Mouse (Mus musculus): ENCODE data around the gene Capn8. TPM values are rescaled to one million over a fixed set of nuclear protein-coding genes. Genes with fewer than 3 reads are reported as not detected.

The Capn8 gene
- polyA plus RNA-seq, 1 experiment from 2014 or later = 1.1 TPM

GRCm38 (mm10) chr1:182664841-182665240 is 100.0 kb downstream of the Capn8 start:
- no peak for ATAC-seq (ENCODE audit: insufficient number of reproducible peaks, insufficient read depth, low FRiP score, low read depth)
- no peaks in the 10 kb centered on the region for H3K9me3 ChIP-seq (ENCODE audit: control insufficient read depth, low read depth, low read length)
- WGBS = 30% methylated on average over 4 of the region's 4 CpGs

DNA sequence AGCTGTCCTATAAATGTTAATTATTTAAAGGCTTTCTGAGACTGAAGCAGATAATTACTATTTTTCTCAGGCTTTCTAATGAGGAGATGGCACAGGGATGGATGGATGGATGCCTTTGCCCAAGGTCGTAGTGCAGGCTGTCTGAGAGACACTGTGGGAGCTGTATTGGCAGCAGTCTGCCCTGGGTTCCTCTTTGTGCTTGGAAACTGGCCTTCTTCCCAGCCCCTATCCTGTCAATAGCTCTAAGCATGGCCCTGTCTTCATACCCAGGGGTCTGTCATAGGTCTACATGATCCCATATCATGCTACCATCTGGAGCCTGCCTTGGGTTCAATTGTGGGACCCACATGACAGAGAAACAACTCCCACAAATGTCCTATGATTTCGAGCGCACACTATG is 102.5 kb downstream of the Capn8 start:
- 94% methylated on average over 3 of the region's 3 CpGs for WGBS
- Histone ChIP-seq H3K4me3 (ENCODE audit: low read depth, low read length) (no peak overlapping the region), H3K36me3 (ENCODE audit: control insufficient read depth, insufficient read depth, low read length) (no peaks in the 10 kb centered on the region), H3K27ac (ENCODE audit: low read length) (no peak overlapping the region), H3K9ac (replicated peaks; ENCODE audit: low read depth, low read length) (no peak overlapping the region), H3K4me1 (ENCODE audit: control insufficient read depth, insufficient read depth, low read length) (peaks cover 17% of the 10 kb centered on the region; the same call in 1 of the 2 replicates), H3K9me3 (ENCODE audit: control insufficient read depth, low read depth, low read length) (no peaks in the 10 kb centered on the region), H3K27me3 (ENCODE audit: control insufficient read depth, insufficient read depth, low read length) (no peaks in the 10 kb centered on the region), H3K4me2 (replicated peaks; ENCODE audit: low read depth, low read length) (no peak overlapping the region)
- no peak for ATAC-seq (ENCODE audit: insufficient number of reproducible peaks, insufficient read depth, low FRiP score, low read depth)

More at GRCm38 (mm10) chr1:182664841-182665240, 100.0 kb downstream of the Capn8 start:
- H3K9ac ChIP-seq (replicated peaks; ENCODE audit: low read depth, low read length) = no peak overlapping the region
- H3K4me3 ChIP-seq (ENCODE audit: low read depth, low read length) = no peak overlapping the region
- H3K4me1 ChIP-seq (ENCODE audit: control insufficient read depth, insufficient read depth, low read length) = peaks cover 6% of the 10 kb centered on the region; the same call in 1 of the 2 replicates
- no peaks in the 10 kb centered on the region for H3K27me3 ChIP-seq (ENCODE audit: control insufficient read depth, insufficient read depth, low read length)
- H3K4me2 ChIP-seq (replicated peaks; ENCODE audit: low read depth, low read length) = no peak overlapping the region
- no peak overlapping the region for H3K27ac ChIP-seq (ENCODE audit: low read length)
- no peaks in the 10 kb centered on the region for H3K36me3 ChIP-seq (ENCODE audit: control insufficient read depth, insufficient read depth, low read length)

GRCm38 (mm10) chr1:182669741-182670140 is 104.9 kb downstream of the Capn8 start:
- no peak overlapping the region for H3K4me3 ChIP-seq (ENCODE audit: low read depth, low read length)
- no peaks in the 10 kb centered on the region for H3K9me3 ChIP-seq (ENCODE audit: control insufficient read depth, low read depth, low read length)
- no peaks in the 10 kb centered on the region for H3K36me3 ChIP-seq (ENCODE audit: control insufficient read depth, insufficient read depth, low read length)
- no peak for ATAC-seq (ENCODE audit: insufficient number of reproducible peaks, insufficient read depth, low FRiP score, low read depth)
- H3K27ac ChIP-seq (ENCODE audit: low read length) = no peak overlapping the region
- WGBS = 70% methylated on average over 11 of the region's 11 CpGs
- H3K4me2 ChIP-seq (replicated peaks; ENCODE audit: low read depth, low read length) = no peak overlapping the region
- no peak overlapping the region for H3K9ac ChIP-seq (replicated peaks; ENCODE audit: low read depth, low read length)
- H3K4me1 ChIP-seq (ENCODE audit: control insufficient read depth, insufficient read depth, low read length) = peaks cover 14% of the 10 kb centered on the region; the same call in 1 of the 2 replicates
- no peaks in the 10 kb centered on the region for H3K27me3 ChIP-seq (ENCODE audit: control insufficient read depth, insufficient read depth, low read length)

- peak overlapping the region; percentile 44 for H3K27ac ChIP-seq (ENCODE audit: low read length)
- peaks cover 14% of the 10 kb centered on the region; the same call in 1 of the 2 replicates for H3K4me1 ChIP-seq (ENCODE audit: control insufficient read depth, insufficient read depth, low read length)
- WGBS = 41% methylated on average over 11 of the region's 11 CpGs
- no peak for ATAC-seq (ENCODE audit: insufficient number of reproducible peaks, insufficient read depth, low FRiP score, low read depth)
- no peaks in the 10 kb centered on the region for H3K27me3 ChIP-seq (ENCODE audit: control insufficient read depth, insufficient read depth, low read length)
- H3K9ac ChIP-seq (replicated peaks; ENCODE audit: low read depth, low read length) = no peak overlapping the region
- no peaks in the 10 kb centered on the region for H3K36me3 ChIP-seq (ENCODE audit: control insufficient read depth, insufficient read depth, low read length)
- no peaks in the 10 kb centered on the region for H3K9me3 ChIP-seq (ENCODE audit: control insufficient read depth, low read depth, low read length)
- H3K4me2 ChIP-seq (replicated peaks; ENCODE audit: low read depth, low read length) = 0 out of 2 replicates have a peak overlapping the region, but pooled peaks have one; percentile 4
- no peak overlapping the region for H3K4me3 ChIP-seq (ENCODE audit: low read depth, low read length)
Measured at GRCm38 (mm10) chr1:182670563-182671342, 105.9 kb downstream of the Capn8 start.

DNA sequence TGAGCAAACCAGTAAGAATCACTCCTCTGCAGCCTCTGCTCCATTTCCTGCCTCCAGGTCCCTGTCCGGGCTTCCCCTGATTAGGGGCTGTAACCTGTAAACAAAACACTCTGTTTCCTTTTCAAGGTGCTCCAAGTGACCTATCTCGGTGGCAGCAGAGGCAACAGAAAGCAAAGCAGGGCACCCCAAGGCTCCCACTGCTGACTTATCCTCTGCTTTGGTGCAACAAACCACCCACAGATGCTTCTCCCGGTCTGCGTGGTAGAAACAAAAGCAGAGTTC is 106.5 kb downstream of the Capn8 start:
- H3K27ac ChIP-seq (ENCODE audit: low read length) = peak overlapping the region; percentile 44
- no peak for ATAC-seq (ENCODE audit: insufficient number of reproducible peaks, insufficient read depth, low FRiP score, low read depth)
- peaks cover 14% of the 10 kb centered on the region; the same call in 1 of the 2 replicates for H3K4me1 ChIP-seq (ENCODE audit: control insufficient read depth, insufficient read depth, low read length)
- no peak overlapping the region for H3K4me2 ChIP-seq (replicated peaks; ENCODE audit: low read depth, low read length)
- no peak overlapping the region for H3K4me3 ChIP-seq (ENCODE audit: low read depth, low read length)
- H3K36me3 ChIP-seq (ENCODE audit: control insufficient read depth, insufficient read depth, low read length) = no peaks in the 10 kb centered on the region
- WGBS = 45% methylated on average over 4 of the region's 4 CpGs
- H3K27me3 ChIP-seq (ENCODE audit: control insufficient read depth, insufficient read depth, low read length) = no peaks in the 10 kb centered on the region
- H3K9ac ChIP-seq (replicated peaks; ENCODE audit: low read depth, low read length) = no peak overlapping the region
- no peaks in the 10 kb centered on the region for H3K9me3 ChIP-seq (ENCODE audit: control insufficient read depth, low read depth, low read length)

DNA sequence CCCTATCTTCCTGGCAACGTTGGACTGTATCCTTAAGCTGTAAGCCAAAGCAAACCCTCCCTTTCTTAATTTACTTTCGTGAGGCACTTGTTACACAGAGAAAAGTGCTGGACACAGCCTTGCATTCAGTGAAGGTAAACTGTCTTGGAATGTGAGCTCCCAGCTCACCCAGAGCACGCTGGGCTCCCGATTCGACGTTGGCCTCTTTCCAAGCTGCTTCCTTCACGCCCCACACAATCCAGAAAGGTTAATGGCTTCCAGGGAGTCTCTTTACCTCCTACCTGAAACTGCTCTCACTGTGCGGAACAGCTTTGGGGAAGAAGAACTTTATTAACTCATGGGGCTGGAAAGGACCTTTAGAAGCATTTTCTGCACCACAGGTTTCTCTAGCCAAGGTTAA is 110.5 kb downstream of the Capn8 start:
- no peaks in the 10 kb centered on the region for H3K9me3 ChIP-seq (ENCODE audit: control insufficient read depth, low read depth, low read length)
- H3K27ac ChIP-seq (ENCODE audit: low read length) = no peak overlapping the region
- H3K4me2 ChIP-seq (replicated peaks; ENCODE audit: low read depth, low read length) = no peak overlapping the region
- no peak for ATAC-seq (ENCODE audit: insufficient number of reproducible peaks, insufficient read depth, low FRiP score, low read depth)
- 34% methylated on average over 8 of the region's 8 CpGs for WGBS
- no peaks in the 10 kb centered on the region for H3K36me3 ChIP-seq (ENCODE audit: control insufficient read depth, insufficient read depth, low read length)
- no peak overlapping the region for H3K4me3 ChIP-seq (ENCODE audit: low read depth, low read length)
- no peaks in the 10 kb centered on the region for H3K27me3 ChIP-seq (ENCODE audit: control insufficient read depth, insufficient read depth, low read length)
- H3K9ac ChIP-seq (replicated peaks; ENCODE audit: low read depth, low read length) = no peak overlapping the region
- H3K4me1 ChIP-seq (ENCODE audit: control insufficient read depth, insufficient read depth, low read length) = peaks cover 8% of the 10 kb centered on the region; the same call in 1 of the 2 replicates

- Histone ChIP-seq H3K9ac (replicated peaks; ENCODE audit: low read depth, low read length) (no peak overlapping the region), H3K4me2 (replicated peaks; ENCODE audit: low read depth, low read length) (no peak overlapping the region), H3K9me3 (ENCODE audit: control insufficient read depth, low read depth, low read length) (no peaks in the 10 kb centered on the region), H3K27me3 (ENCODE audit: control insufficient read depth, insufficient read depth, low read length) (no peaks in the 10 kb centered on the region), H3K36me3 (ENCODE audit: control insufficient read depth, insufficient read depth, low read length) (no peaks in the 10 kb centered on the region), H3K27ac (ENCODE audit: low read length) (no peak overlapping the region), H3K4me1 (ENCODE audit: control insufficient read depth, insufficient read depth, low read length) (peaks cover 4% of the 10 kb centered on the region; the same call in 1 of the 2 replicates), H3K4me3 (ENCODE audit: low read depth, low read length) (no peak overlapping the region)
- no peak for ATAC-seq (ENCODE audit: insufficient number of reproducible peaks, insufficient read depth, low FRiP score, low read depth)
- WGBS = 96% methylated on average over 17 of the region's 17 CpGs
Measured at GRCm38 (mm10) chr1:182678151-182678550, 113.3 kb downstream of the Capn8 start.

- Histone ChIP-seq H3K4me2 (replicated peaks; ENCODE audit: low read depth, low read length) (no peak overlapping the region), H3K9ac (replicated peaks; ENCODE audit: low read depth, low read length) (no peak overlapping the region), H3K4me1 (ENCODE audit: control insufficient read depth, insufficient read depth, low read length) (peaks cover 5% of the 10 kb centered on the region; the same call in 1 of the 2 replicates), H3K27me3 (ENCODE audit: control insufficient read depth, insufficient read depth, low read length) (no peaks in the 10 kb centered on the region), H3K27ac (ENCODE audit: low read length) (no peak overlapping the region), H3K9me3 (ENCODE audit: control insufficient read depth, low read depth, low read length) (no peaks in the 10 kb centered on the region), H3K4me3 (ENCODE audit: low read depth, low read length) (no peak overlapping the region), H3K36me3 (ENCODE audit: control insufficient read depth, insufficient read depth, low read length) (no peaks in the 10 kb centered on the region)
- ATAC-seq (ENCODE audit: insufficient number of reproducible peaks, insufficient read depth, low FRiP score, low read depth) = no peak
- 47% methylated on average over 3 of the region's 3 CpGs for WGBS
Measured at GRCm38 (mm10) chr1:182679169-182679568, 114.4 kb downstream of the Capn8 start.
